25 mouse cellular contexts compared by ENCODE assay signal in the genomic region with DNA sequence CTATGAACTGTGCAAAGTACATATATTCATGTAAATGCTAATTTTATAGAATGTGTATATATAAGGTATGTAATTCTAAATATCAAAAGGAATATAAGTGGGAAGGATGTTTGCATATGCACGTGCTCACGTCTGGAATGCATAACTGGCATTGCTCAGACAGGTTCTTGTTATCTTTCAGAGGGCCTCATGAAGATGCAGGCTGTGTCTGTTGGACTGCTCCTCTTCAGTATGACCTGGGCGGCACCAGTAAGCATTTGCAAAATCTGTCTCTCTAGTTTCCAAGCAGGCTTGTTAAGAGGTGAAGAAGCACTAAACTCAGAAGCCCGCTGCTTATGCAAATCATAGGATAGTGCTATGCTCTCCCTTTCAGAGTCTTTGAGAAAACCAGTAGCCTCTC. TPM values are rescaled to one million over a fixed set of nuclear protein-coding genes. Genes with fewer than 3 reads are reported as not detected.
"Had no signal": no experiment of that assay in that cellular context is flagged by ENCODE, and none has a peak within 500 bp of the region (broad histone marks: within the 10 kb centered on the region; RNA-seq: fewer than 3 reads in every experiment).

No protein-coding gene starts in this region.

- H3K27me3 ChIP-seq: neural tube, embryonic 13.5 days; neural tube, embryonic 15.5 days; stomach, embryonic 15.5 days had no signal

- H3K4me3 ChIP-seq: neural tube, embryonic 13.5 days; neural tube, embryonic 15.5 days; stomach, embryonic 15.5 days had no signal

- H3K27ac ChIP-seq: neural tube, embryonic 13.5 days; neural tube, embryonic 15.5 days; stomach, embryonic 15.5 days; stomach, postnatal 0 days had no signal

- H3K9ac ChIP-seq: neural tube, embryonic 13.5 days; neural tube, embryonic 15.5 days; stomach, embryonic 15.5 days had no signal

- DNase-seq: retina, postnatal 1 day; right cerebral cortex, adult 18-20 months; right cerebral cortex, postnatal 14 days; right cerebral cortex, postnatal 25 days; right cerebral cortex, postnatal 4 days; spleen, adult 18-20 months; thymus, adult 18-20 months; thymus, adult 2 months; thymus, postnatal 14 days; thymus, postnatal 25 days; thymus, postnatal 36 days; thymus, postnatal 4 days had no signal

- H3K4me1 ChIP-seq: neural tube, embryonic 13.5 days; neural tube, embryonic 15.5 days; stomach, embryonic 15.5 days had no signal

- H3K4me2 ChIP-seq: neural tube, embryonic 13.5 days; neural tube, embryonic 15.5 days; stomach, embryonic 15.5 days had no signal

- H3K9me3 ChIP-seq: neural tube, embryonic 13.5 days; neural tube, embryonic 15.5 days; stomach, embryonic 15.5 days had no signal

- H3K36me3 ChIP-seq: neural tube, embryonic 13.5 days; neural tube, embryonic 15.5 days; stomach, embryonic 15.5 days had no signal

RNA-seq across cellular contexts. Expression of gene Mepe, which starts 1.8 kb away (rescaled TPM):
- total RNA-seq: neutrophil, adult 5-6 weeks had no signal
- polyA plus RNA-seq: neural tube, embryonic 13.5 days; neural tube, embryonic 14.5 days; neural tube, embryonic 15.5 days; small intestine, adult 2 months; spleen, adult 2 months; stomach, embryonic 14.5 days; stomach, embryonic 15.5 days; stomach, embryonic 16.5 days; stomach, postnatal 0 days; testis, adult 2 months; thymus, adult 2 months; thymus, postnatal 0 days; urinary bladder, adult 2 months had no signal

RNA-seq across cellular contexts. Expression of gene Ibsp, which starts 27.9 kb away (rescaled TPM):
- total RNA-seq: neutrophil, adult 5-6 weeks had no signal
- polyA plus RNA-seq: small intestine, adult 2 months; spleen, adult 2 months had no signal
